Comparison of ENCODE assay signal across 12 mouse cellular contexts in genomic region chr19:23955461-23955860, GRCm38 (mm10).
"Had no signal": no experiment of that assay in that cellular context is flagged by ENCODE, and none has a peak within 500 bp of the region (broad histone marks: within the 10 kb centered on the region; RNA-seq: fewer than 3 reads in every experiment).

No protein-coding gene starts in this region.

- DNase-seq: kidney, postnatal 10 days; kidney, postnatal 36 days; layer of hippocampus, postnatal 36 days; liver, embryonic 13.5 days; lung, adult 2 months; lung, postnatal 14 days; lung, postnatal 4 days; midbrain, embryonic 14.5 days; thymus, adult 18-20 months; thymus, postnatal 36 days had no signal

- H3K36me3 ChIP-seq: liver, embryonic 13.5 days had no signal

- H3K4me1 ChIP-seq: liver, embryonic 13.5 days had no signal

- H3K4me2 ChIP-seq: liver, embryonic 13.5 days; midbrain, embryonic 11.5 days had no signal

- H3K27me3 ChIP-seq: liver, embryonic 13.5 days had no signal

- H3K27ac ChIP-seq: left cerebral cortex, adult 2 months; liver, embryonic 13.5 days had no signal

- H3K9ac ChIP-seq: liver, embryonic 13.5 days had no signal

- H3K9me3 ChIP-seq: liver, embryonic 13.5 days had no signal

- H3K4me3 ChIP-seq: left cerebral cortex, adult 2 months; liver, embryonic 13.5 days had no signal
